Mouse (Mus musculus) lung, postnatal 25 days (tissue): Measurements from ENCODE around the gene Esf1.
"Not testable (repeated sequence)": the region's sequence is repeated elsewhere in the genome, so short reads cannot be mapped to it uniquely, and the experiment has no call there.

Experiments
- DNase-seq: peaks from one replicate; pipeline ENCODE4 v3.0.0; 2022; ENCODE audit warnings: low spot score

Gene Esf1

GRCm38 (mm10) chr2:140096034-140096433, 74.3 kb downstream of the Esf1 start:
- no peak for DNase-seq

GRCm38 (mm10) chr2:140093433-140093832, 76.9 kb downstream of the Esf1 start:
- DNase-seq: no peak

GRCm38 (mm10) chr2:140084245-140084644, 86.1 kb downstream of the Esf1 start:
- no peak for DNase-seq

GRCm38 (mm10) chr2:140080747-140081577, 89.4 kb downstream of the Esf1 start:
- DNase-seq: no peak

- not testable (repeated sequence) for DNase-seq
Measured at GRCm38 (mm10) chr2:140079284-140079683, 91.1 kb downstream of the Esf1 start.

- no peak for DNase-seq
Measured at GRCm38 (mm10) chr2:140078600-140079280, 91.6 kb downstream of the Esf1 start.

- DNase-seq: no peak
Measured at GRCm38 (mm10) chr2:140077476-140077875, 92.9 kb downstream of the Esf1 start.

- no peak for DNase-seq
Measured at GRCm38 (mm10) chr2:140075150-140075549, 95.2 kb downstream of the Esf1 start.
